Mouse (Mus musculus) ES-Bruce4 (cell line): ENCODE data around the gene Gm7073.

ENCODE experiments used
- CTCF ChIP-seq: IDR thresholded peaks from one replicate; pipeline ENCODE4 v1.8.1; 2011; ENCODE audit warnings: low read depth, low read length
- EP300 ChIP-seq: IDR thresholded peaks from 2 replicates; pipeline ENCODE4 v1.6.1; 2011; ENCODE audit warnings: low read depth, low read length; ENCODE audit not compliant: insufficient read depth
- POLR2A ChIP-seq: IDR thresholded peaks from one replicate; pipeline ENCODE4 v1.8.1; 2011; ENCODE audit warnings: low read length; ENCODE audit not compliant: insufficient read depth

GRCm38 (mm10) chrX:60503995-60504394 lies 35.1 kb downstream of the Gm7073 start:
- no peak for TF ChIP-seq EP300
- peak; percentile 43 for TF ChIP-seq CTCF
- TF ChIP-seq POLR2A: no peak
